Mouse (Mus musculus) lung, embryonic 14.5 days (tissue): ENCODE measurements around the gene Stk35. TPM values are rescaled to one million over a fixed set of nuclear protein-coding genes. Genes with fewer than 3 reads are reported as not detected.
A peak's percentile ranks its signal among the peaks of the same experiment; 100 is the strongest.

Source experiments
- ATAC-seq: fragments of 200-750 bp; cut with Nextera tagmentation; 2 replicates; pipeline ENCODE4 v1.8.0; 2017; ENCODE audit warnings: mild to moderate bottlenecking, moderate TSS enrichment, moderate library complexity; ENCODE audit not compliant: insufficient read depth
- DNase-seq: peaks from one replicate; pipeline ENCODE4 v3.0.0-alpha.2; 2015
- H3K27ac ChIP-seq: fragments of 300-500 bp; sonication (generic); 2 replicates; pipeline ENCODE4 v1.5.1; 2014; ENCODE audit warnings: low read depth, mild to moderate bottlenecking, moderate library complexity
- H3K27me3 ChIP-seq: fragments of 300-500 bp; sonication (generic); 2 replicates; pipeline ENCODE4 v1.6.1; 2014; ENCODE audit warnings: low read length, control low read depth; ENCODE audit not compliant: insufficient read depth
- H3K36me3 ChIP-seq: fragments of 300-500 bp; sonication (generic); 2 replicates; pipeline ENCODE4 v1.6.1; 2014; ENCODE audit warnings: control low read depth; ENCODE audit not compliant: insufficient read depth
- H3K4me1 ChIP-seq: fragments of 300-500 bp; sonication (generic); 2 replicates; pipeline ENCODE4 v1.6.1; 2014; ENCODE audit warnings: antibody characterized with exemption, control low read depth; ENCODE audit not compliant: insufficient read depth
- H3K4me2 ChIP-seq: fragments of 300-500 bp; sonication (generic); 2 replicates; pipeline ENCODE4 v1.6.1; 2014; ENCODE audit warnings: mild to moderate bottlenecking
- H3K4me3 ChIP-seq: fragments of 300-500 bp; sonication (generic); 2 replicates; pipeline ENCODE4 v1.5.1; 2014; ENCODE audit warnings: low read depth, low read length
- H3K9ac ChIP-seq: fragments of 300-500 bp; sonication (generic); 2 replicates; pipeline ENCODE4 v1.6.1; 2014
- H3K9me3 ChIP-seq: fragments of 300-500 bp; sonication (generic); 2 replicates; pipeline ENCODE4 v1.6.1; 2016; ENCODE audit warnings: low read depth, low read length, control low read depth
- CTCF ChIP-seq: IDR thresholded peaks from 2 replicates; pipeline ENCODE4 v1.5.1; 2016; ENCODE audit warnings: antibody characterized with exemption, low read depth
- WGBS: fragments of 180-500 bp; shearing (Covaris S2); extraction: QIAGEN DNeasy Blood & Tissue Kit; methylation state at CpG from one replicate; pipeline ENCODE4 v1.1.7; 2014; 5-methylcytosine and 5-hydroxymethylcytosine counted together
- polyA plus RNA-seq: library from polyadenylated mRNA; unstranded; fragments of >200 nt; fragmentation: Nextera tagmentation; extraction: Ambion mirVana; gene quantifications from 2 replicates; pipeline ENCODE4 v1.2.1, GENCODE M21; 2014

The Stk35 gene
- polyA plus RNA-seq, 1 experiment from 2014 or later, result 17.1 TPM

- no peak for ATAC-seq
- Histone ChIP-seq H3K9me3 (no peaks in the 10 kb centered on the region), H3K9ac (no peak overlapping the region), H3K27me3 (no peaks in the 10 kb centered on the region), H3K4me3 (no peak overlapping the region), H3K4me2 (no peak overlapping the region), H3K4me1 (no peaks in the 10 kb centered on the region), H3K36me3 (no peaks in the 10 kb centered on the region), H3K27ac (no peak overlapping the region)
- no peak for TF ChIP-seq CTCF
- WGBS, result 65% methylated on average over 10 of the region's 10 CpGs
- DNase-seq, result no peak
Measured at GRCm38 (mm10) chr2:129874509-129875095, 74.3 kb downstream of the Stk35 start.

DNA sequence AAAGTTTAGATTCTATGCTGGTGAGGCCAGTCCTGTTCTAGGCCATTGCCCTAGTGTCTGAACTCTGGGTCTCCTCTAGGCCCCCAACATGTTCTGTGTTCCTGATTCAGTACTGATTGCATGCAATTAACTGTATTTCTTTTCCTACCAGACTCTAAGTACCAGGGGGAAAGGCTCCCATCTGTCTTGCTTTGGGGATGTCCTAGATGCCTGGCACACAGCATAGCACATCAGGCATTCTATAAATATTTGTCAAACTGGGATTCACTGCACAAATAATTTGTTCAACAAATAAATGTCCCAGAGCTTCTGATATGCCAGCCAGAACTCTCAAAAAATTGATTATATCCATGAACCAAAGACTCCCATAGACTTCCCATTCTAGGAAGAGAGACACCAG lies 76.6 kb downstream of the Stk35 start:
- no peak overlapping the region for H3K27ac ChIP-seq
- H3K9ac ChIP-seq, result no peak overlapping the region
- no peaks in the 10 kb centered on the region for H3K36me3 ChIP-seq
- H3K4me1 ChIP-seq, result no peaks in the 10 kb centered on the region
- no peak overlapping the region for H3K4me3 ChIP-seq
- DNase-seq (no peak), ATAC-seq (no peak)
- no peaks in the 10 kb centered on the region for H3K27me3 ChIP-seq
- H3K9me3 ChIP-seq, result no peaks in the 10 kb centered on the region
- no peak for TF ChIP-seq CTCF
- H3K4me2 ChIP-seq, result no peak overlapping the region

DNA sequence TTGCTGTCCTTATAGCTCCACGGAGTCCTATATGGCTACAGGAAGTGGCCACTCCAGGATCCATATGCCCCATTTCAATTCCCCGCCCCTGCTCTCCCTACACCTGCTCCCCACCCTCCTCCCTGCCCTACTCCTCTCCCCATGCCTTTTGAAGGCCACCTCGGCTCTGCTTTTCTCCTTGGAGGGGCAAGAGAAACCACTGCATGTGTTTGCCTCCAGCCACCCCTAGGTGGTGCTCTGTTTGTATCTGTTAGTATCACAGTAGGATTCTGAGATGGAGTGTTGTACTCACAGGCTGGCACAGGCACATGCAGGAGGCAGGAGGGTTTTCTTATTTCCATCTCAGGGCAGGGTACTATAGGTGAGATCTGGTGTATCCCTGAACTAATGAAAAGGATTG lies 79.5 kb downstream of the Stk35 start:
- Histone ChIP-seq H3K9me3 (no peaks in the 10 kb centered on the region), H3K9ac (no peak overlapping the region), H3K4me1 (no peaks in the 10 kb centered on the region), H3K27me3 (no peaks in the 10 kb centered on the region), H3K27ac (no peak overlapping the region), H3K4me2 (no peak overlapping the region), H3K36me3 (no peaks in the 10 kb centered on the region), H3K4me3 (no peak overlapping the region)
- no peak for ATAC-seq
- TF ChIP-seq CTCF, result peak; percentile 73
- peak; percentile 68 for DNase-seq
- WGBS, result 46% methylated on average over 3 of the region's 3 CpGs

GRCm38 (mm10) chr2:129880226-129880625 lies 79.9 kb downstream of the Stk35 start:
- Histone ChIP-seq H3K27me3 (no peaks in the 10 kb centered on the region), H3K36me3 (no peaks in the 10 kb centered on the region), H3K4me2 (no peak overlapping the region), H3K27ac (no peak overlapping the region), H3K4me1 (no peaks in the 10 kb centered on the region), H3K9me3 (no peaks in the 10 kb centered on the region), H3K4me3 (no peak overlapping the region), H3K9ac (no peak overlapping the region)
- ATAC-seq, result no peak
- 84% methylated on average over 7 of the region's 7 CpGs for WGBS
- no peak for TF ChIP-seq CTCF
- DNase-seq, result no peak

DNA sequence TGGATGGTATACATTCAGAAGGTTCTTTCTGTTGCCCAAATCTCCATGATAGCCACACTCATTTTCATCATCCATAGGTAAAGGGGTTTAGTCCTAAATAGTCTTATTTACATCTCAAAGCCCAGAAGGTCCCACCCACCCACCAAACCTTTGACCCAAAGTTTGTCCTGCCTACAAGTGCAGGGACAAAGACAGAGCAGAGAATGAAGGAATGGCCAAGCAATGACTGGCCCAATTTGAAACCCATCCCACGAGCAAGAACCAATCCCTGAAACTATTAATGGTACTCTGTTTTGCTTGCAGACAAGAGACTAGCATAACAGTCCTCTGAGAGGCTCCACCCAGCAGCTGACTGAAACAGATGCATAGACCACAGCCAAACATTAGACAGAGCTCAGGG lies 81.6 kb downstream of the Stk35 start:
- Histone ChIP-seq H3K9me3 (no peaks in the 10 kb centered on the region), H3K4me3 (no peak overlapping the region), H3K4me2 (no peak overlapping the region), H3K4me1 (no peaks in the 10 kb centered on the region), H3K36me3 (no peaks in the 10 kb centered on the region), H3K27me3 (no peaks in the 10 kb centered on the region), H3K27ac (no peak overlapping the region), H3K9ac (no peak overlapping the region)
- DNase-seq (no peak), ATAC-seq (no peak)
- TF ChIP-seq CTCF, result no peak
- WGBS, result 55% methylated on average over 1 of the region's 1 CpGs

Other genes with a start within 250 kb of the Stk35 start
- gene Sirpa, start 207.7 kb upstream of the Stk35 start, polyA plus RNA-seq, result 25.0 and 26.5 TPM in 2 replicates
- gene Pdyn, start 100.7 kb upstream of the Stk35 start, polyA plus RNA-seq, result not detected in 2 replicates
- 0.05 TPM in 1 of 2 replicates, not detected in the other for gene Tgm3, start 211.8 kb downstream of the Stk35 start, polyA plus RNA-seq